Mouse (Mus musculus) frontal cortex, adult (tissue): ENCODE measurements around the gene Trak1.

ENCODE experiments used
- ATAC-seq: cut with Nextera tagmentation; 2 replicates; pipeline ENCODE4 v1.9.2; 2017; ENCODE audit warnings: mild to moderate bottlenecking, moderate library complexity, mixed read lengths; ENCODE audit not compliant: low TSS enrichment

Gene Trak1

GRCm38 (mm10) chr9:121295221-121295620 lies 2.1 kb upstream of the Trak1 start:
- ATAC-seq = no peak

DNA sequence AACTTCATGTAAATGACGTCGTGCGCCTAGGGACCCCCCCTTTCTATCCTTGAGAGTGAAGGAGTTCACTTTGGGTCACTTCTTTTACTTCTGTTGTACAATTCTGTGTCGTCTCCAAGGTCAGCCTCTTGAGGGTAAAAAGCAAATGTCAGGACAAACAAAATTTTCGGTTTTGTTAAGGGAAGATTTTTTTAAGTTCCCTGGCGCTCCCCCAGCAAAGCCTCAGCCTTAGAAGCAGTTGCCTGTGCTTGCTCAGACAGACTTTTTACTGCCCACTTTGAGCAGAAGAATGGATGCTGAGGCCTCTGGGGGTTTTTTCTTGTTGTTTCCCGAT lies 730 bp downstream of the Trak1 start:
- ATAC-seq = no peak

DNA sequence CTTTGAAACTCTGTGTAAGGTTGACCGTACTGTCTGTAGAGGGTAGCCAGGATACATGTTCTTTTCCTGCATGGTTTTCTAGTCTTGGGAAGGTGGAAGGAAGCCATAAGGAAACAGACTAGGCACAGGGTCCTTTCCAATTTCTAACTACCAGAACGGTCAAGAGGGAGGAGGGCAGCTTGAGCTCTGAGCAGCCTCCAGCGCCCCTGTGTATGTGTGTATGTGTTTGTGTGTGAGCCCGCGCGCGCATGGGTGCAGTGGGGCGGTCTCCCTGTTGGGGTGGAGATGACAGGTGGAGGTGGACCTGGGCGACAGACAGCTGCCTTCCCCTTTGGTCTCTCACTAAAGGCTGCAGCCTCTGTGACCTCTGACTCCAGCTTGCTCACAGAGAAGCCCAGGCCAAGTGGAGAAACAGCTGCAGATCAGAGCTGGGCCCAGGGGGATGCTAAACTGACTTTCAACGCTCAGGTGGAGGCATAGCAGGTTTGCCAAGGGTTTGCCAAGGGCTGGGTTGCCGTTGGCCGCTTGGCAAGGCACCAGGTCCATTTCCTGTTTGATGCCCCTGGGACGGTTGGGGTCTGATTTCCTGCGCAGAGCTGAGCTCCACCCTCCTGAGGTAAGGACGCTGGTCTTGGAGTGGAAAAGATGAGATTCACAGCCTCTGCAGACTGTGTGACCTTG lies 1.2 kb downstream of the Trak1 start:
- ATAC-seq = no peak

GRCm38 (mm10) chr9:121299223-121299755 lies 2.0 kb downstream of the Trak1 start:
- ATAC-seq = no peak

GRCm38 (mm10) chr9:121299976-121300570 lies 2.8 kb downstream of the Trak1 start:
- no peak for ATAC-seq

DNA sequence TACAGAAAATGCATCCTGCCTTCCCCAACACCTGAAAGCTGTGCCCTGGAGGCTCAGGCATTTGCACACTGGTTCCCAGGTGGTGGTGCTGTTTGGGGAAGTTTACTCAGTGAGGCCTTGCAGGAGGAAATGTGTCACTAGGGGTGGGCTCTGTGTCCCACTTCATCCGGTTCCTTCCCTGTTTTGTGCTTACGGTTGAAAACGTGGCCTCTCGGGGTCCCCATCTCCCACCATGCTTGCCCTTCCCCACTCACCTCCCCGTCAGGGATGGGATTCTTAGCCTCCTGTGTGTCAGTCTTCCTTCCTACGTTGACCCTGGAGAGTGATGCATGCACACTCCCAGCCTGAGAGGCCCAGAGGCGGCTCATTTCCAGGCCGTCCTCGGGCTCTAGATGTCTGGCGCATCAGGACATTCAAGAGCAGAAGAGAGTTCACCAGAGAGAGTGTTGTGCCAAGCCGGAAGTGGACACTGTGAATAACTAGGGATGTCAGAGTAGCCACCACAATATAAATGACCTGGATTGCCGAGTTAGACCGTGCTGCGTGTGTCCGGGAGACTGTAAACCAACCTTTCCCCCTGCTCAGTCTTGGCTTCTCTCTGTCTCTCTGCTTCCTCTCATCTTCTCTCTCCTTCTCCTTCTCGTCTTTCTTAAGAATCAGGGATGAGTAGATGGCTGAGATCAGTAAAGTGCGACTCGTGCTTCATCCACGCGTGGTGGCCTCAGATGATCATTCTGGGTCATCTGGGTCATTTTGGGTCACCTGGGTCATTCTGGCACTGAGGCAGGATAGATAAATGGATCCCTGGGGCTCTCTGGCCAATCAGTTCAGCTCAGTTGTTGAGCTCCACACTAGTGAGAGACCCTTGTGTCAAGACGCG lies 4.0 kb downstream of the Trak1 start:
- no peak for ATAC-seq

- ATAC-seq = no peak
Observed at GRCm38 (mm10) chr9:121302543-121302942, 5.2 kb downstream of the Trak1 start.

DNA sequence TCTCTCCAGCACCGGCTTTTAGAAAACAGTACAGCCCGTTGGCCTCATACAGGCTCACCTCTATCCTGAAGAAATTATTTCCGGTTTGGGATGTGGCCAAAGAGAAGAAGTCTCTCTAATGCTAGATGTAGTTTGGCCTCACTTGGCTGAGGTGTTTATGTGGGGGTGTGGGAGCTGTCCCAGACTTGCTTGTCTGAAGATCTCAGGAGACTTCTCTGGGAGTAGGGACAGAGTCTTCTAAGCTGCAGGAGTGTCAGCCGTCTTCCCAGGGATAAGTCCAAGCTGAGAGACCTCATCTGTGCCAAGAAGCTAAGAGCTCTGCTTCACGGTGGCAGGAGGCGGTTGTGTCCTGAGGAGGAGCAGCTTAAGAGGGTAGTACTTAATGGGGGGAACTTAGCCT lies 5.8 kb downstream of the Trak1 start:
- ATAC-seq = no peak; the same call in 1 of the 2 replicates

GRCm38 (mm10) chr9:121303748-121304147 lies 6.4 kb downstream of the Trak1 start:
- no peak for ATAC-seq

DNA sequence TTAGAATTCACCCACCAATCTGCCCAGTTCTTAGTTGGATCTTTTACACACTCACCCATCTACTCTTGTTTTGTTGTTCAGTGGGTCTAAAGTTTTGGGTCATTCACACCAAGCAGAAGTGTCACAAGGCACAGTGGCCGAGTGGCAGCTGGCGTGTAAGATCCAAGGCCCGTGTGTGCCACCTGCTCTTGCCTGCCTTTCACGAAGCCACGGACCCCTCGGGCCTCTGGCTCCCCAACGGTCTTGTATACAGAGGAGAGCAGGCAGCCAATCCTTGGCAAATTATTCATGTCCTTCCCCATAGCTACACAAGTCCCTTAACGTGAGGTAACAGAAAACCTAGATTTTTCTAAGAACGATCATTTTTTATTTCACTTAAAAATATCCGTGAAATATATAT lies 7.2 kb downstream of the Trak1 start:
- ATAC-seq = no peak

DNA sequence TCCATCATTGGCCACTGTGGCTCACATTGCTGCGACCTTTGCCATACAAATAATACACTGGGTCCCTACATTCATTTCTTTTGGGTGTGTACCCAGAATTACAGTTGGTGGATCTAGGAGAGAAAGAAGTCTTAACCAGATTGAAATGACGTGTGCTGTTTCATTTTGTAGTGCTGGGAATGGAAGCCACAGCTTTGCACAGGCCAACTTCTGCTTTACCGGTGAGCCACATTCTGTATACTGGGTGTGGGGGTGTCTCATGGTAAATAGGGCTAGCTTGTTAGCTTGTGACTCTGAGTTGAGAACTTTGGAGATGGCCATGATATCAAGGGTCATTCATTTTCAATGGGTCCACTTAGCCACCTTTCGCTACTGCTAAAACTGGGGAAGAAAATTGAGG lies 8.2 kb downstream of the Trak1 start:
- no peak for ATAC-seq

GRCm38 (mm10) chr9:121309287-121309686 lies 12.0 kb downstream of the Trak1 start:
- ATAC-seq = no peak

- ATAC-seq = peak; percentile 73
Observed at GRCm38 (mm10) chr9:121310501-121310900, 13.2 kb downstream of the Trak1 start.

DNA sequence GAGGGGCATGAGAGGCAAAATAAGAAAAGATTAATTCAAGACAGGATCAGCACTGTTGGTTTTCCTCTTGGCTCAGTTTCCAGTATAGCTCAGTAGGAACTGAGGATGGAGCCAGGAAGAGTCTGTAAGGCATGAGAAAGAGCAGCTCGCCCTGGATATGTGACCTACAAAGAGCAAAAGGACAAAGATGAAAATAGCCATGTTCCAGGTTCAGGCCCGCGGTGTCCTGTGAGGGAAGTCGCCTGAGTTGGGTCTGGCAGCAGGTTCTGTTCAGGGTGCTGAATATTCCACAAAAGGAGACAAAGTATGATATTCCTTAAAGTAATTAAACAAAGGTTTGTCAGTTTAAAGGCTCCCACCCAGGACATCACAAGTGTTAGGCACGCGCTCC lies 14.5 kb downstream of the Trak1 start:
- no peak for ATAC-seq

DNA sequence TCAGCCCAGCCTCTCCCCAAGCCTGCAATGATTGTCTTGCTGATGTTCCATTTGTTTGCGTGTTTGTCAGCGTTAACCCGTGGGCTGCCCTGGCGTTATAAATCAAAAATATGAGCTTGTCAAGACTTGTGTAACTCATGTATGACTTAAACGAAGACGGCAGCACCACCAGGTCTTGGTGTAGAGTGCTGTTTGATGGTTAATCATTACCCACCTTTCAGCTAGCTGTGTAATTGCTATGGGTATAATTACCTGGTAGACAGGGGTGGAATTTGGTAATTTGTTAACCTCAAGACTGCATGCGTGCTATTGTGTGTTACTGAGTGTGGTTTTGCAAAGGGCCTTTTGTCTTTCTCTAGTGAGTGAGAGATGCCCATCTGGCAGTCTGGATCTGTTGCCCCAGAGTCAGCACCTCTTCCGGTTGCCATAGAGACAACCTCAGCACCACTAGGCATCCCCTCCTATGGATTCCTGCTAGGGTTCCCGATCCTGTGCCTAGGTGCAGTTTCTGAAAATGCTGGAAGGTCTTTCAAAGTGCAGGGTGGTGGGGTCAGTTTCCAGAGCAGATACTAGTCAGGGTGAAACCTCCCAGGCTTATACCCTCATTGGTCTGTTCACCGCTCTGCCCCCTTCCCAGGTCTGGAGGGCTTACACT lies 15.1 kb downstream of the Trak1 start:
- ATAC-seq = no peak

DNA sequence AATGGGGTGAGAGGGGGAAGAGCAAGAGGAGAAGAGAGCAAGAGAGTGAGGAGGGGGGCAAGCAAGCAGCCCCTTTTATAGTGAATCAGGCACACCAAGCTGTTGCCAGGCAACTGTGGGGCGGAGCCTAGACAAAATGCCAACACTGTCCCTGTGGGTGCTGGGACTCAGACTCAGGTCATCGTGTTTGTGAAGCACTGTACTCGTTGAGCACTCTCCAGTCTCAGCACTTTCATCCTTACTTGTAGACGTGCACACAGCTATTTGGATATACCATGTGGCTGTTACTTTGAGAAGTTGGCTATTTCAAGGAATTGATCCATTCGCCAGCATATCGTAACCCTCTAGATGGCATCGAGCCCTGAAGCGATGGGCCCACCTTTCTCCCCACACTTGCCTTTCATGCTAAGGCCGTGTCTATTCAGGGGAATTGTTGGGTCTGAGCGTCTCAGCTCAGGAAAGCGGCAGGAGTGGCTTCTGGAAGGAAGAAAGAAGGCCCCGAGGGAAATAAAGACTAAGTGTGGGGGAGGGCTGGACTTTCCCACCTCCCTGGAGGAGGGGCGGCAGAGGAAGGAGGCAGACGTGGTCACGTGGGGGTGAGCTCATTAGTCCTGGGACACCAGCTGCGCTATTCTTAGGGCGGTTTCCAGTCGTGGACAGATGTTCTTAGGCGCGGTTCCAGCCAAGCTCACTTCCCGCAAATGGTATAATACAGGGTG lies 16.5 kb downstream of the Trak1 start:
- no peak for ATAC-seq

DNA sequence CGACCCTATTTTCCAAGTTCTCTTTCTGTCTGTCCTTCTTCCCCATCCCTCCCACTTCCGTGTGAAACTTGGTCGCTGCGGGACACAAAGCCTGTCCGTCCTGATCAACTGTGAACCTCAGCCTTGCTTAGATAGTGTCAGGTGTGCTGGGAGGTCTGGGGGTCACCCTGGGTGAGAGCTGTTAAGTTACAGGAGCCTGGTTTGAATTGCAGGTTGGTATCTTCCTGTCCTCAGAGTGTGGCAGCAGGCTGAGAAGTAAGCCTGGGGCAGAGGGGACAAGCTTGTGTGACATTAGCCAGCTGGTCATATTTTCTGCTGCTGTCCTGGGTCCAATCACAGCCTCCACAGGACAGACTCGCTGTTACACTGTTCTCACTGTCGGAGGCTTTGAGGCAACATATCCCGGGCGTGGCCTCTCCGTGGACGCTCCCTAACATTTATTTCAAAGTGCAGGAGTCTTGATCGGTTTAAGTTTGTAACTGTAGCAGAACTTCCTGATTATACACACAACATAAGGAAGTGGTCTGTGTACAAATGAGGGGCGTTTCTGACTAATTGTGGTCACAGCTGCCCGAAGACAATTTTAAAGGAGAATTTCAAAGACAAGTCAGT lies 17.3 kb downstream of the Trak1 start:
- no peak for ATAC-seq

GRCm38 (mm10) chr9:121315901-121316595 lies 18.7 kb downstream of the Trak1 start:
- ATAC-seq = no peak

GRCm38 (mm10) chr9:121316621-121317405 lies 19.5 kb downstream of the Trak1 start:
- ATAC-seq = no peak
